Mouse (Mus musculus) CH12.LX (cell line): ENCODE data around the gene Egfl7. TPM values are rescaled to one million over a fixed set of nuclear protein-coding genes. Genes with fewer than 3 reads are reported as not detected.

Experiments used
- DNase-seq: peaks from one replicate; pipeline ENCODE4 v3.0.0-alpha.2; 2013; ENCODE audit errors: extremely low read depth
- H3K27ac ChIP-seq: 2 replicates; pipeline ENCODE4 v1.5.1; 2012; ENCODE audit warnings: low read depth, mild to moderate bottlenecking, control low read depth, moderate library complexity; ENCODE audit not compliant: insufficient read depth
- H3K27me3 ChIP-seq: replicated peaks from 2 replicates; pipeline ENCODE3; 2012; ENCODE audit warnings: inconsistent platforms
- H3K36me3 ChIP-seq, 2 experiments: replicated peaks in 1 of 2; 2 replicates each; pipeline versions ENCODE3 to v1.6.1; 2012; ENCODE audit warnings: inconsistent platforms in 1 of 2, low read length in 1 of 2, mild to moderate bottlenecking in 1 of 2, mixed read lengths in 1 of 2, moderate library complexity in 1 of 2; ENCODE audit not compliant: control insufficient read depth in 1 of 2, insufficient read depth in 1 of 2
- H3K4me1 ChIP-seq, 2 experiments: 2 replicates each; pipeline ENCODE4 v1.6.1; 2012; ENCODE audit warnings: inconsistent platforms in 1 of 2, moderate library complexity in 1 of 2; ENCODE audit not compliant: insufficient read depth in 2 of 2, control insufficient read depth in 1 of 2
- H3K4me2 ChIP-seq: 2 replicates; pipeline ENCODE4 v1.6.1; 2012; ENCODE audit warnings: low read depth, mild to moderate bottlenecking, control low read depth; ENCODE audit not compliant: poor library complexity, insufficient read depth, severe bottlenecking
- H3K4me3 ChIP-seq, 3 experiments: fragments of 150-350 bp in 1 of 3; sonication (generic) in 1 of 3; replicated peaks in 1 of 3; 2 replicates each; pipeline versions ENCODE3 to v1.5.1; 2011 to 2012; ENCODE audit warnings: low read depth in 2 of 3, low read length in 2 of 3, mild to moderate bottlenecking in 2 of 3, moderate library complexity in 2 of 3, control low read depth in 1 of 3, improper control_type of control experiment in 1 of 3, inconsistent platforms in 1 of 3, mixed read lengths in 1 of 3; ENCODE audit not compliant: poor library complexity in 1 of 3
- H3K79me2 ChIP-seq: replicated peaks from 2 replicates; pipeline ENCODE4 v1.6.1; 2012; ENCODE audit warnings: mild to moderate bottlenecking, moderate library complexity; ENCODE audit not compliant: control insufficient read depth, poor library complexity, insufficient read depth, severe bottlenecking; ENCODE audit errors: extremely low read depth
- H3K9ac ChIP-seq: 2 replicates; pipeline ENCODE4 v1.6.1; 2012; ENCODE audit warnings: low read depth, mild to moderate bottlenecking, control low read depth, moderate library complexity; ENCODE audit not compliant: insufficient read depth
- H3K9me3 ChIP-seq: replicated peaks from 2 replicates; pipeline ENCODE3; 2012; ENCODE audit warnings: low read length, inconsistent platforms, mixed read lengths
- BHLHE40 ChIP-seq: IDR thresholded peaks from 2 replicates; pipeline ENCODE4 v1.6.1; 2011; ENCODE audit warnings: mild to moderate bottlenecking, low read depth, low read length, improper control_type of control experiment
- CHD1 ChIP-seq: IDR thresholded peaks from 2 replicates; pipeline ENCODE4 v1.6.1; 2012; ENCODE audit warnings: low read depth, low read length, improper control_type of control experiment, inconsistent platforms
- CHD2 ChIP-seq: IDR thresholded peaks from 2 replicates; pipeline ENCODE4 v1.6.1; 2011; ENCODE audit warnings: low read length, improper control_type of control experiment
- CTCF ChIP-seq, 2 experiments: IDR thresholded peaks in 1 of 2; conservative IDR thresholded peaks in 1 of 2; 2 replicates each; pipeline ENCODE4 v1.5.1; 2011 to 2012; ENCODE audit warnings: low read depth in 2 of 2, low read length in 2 of 2, improper control_type of control experiment in 1 of 2, inconsistent platforms in 1 of 2, mild to moderate bottlenecking in 1 of 2, moderate library complexity in 1 of 2
- ELF1 ChIP-seq: IDR thresholded peaks from 2 replicates; pipeline ENCODE4 v1.6.1; 2014; ENCODE audit warnings: low read depth, mild to moderate bottlenecking, inconsistent platforms, low read length, improper control_type of control experiment
- EP300 ChIP-seq: IDR thresholded peaks from 2 replicates; pipeline ENCODE4 v1.6.1; 2011; ENCODE audit warnings: low read length, improper control_type of control experiment
- ETS1 ChIP-seq: conservative IDR thresholded peaks from 2 replicates; pipeline ENCODE4 v1.6.1; 2012; ENCODE audit warnings: low read depth, mild to moderate bottlenecking, inconsistent platforms, low read length, improper control_type of control experiment, moderate library complexity
- GABPA ChIP-seq: IDR thresholded peaks from 2 replicates; pipeline ENCODE4 v1.6.1; 2012; ENCODE audit warnings: low read depth, low read length, improper control_type of control experiment, inconsistent platforms; ENCODE audit not compliant: insufficient replicate concordance
- IRF4 ChIP-seq: IDR thresholded peaks from 2 replicates; pipeline ENCODE4 v1.6.1; 2014; ENCODE audit warnings: low read depth, mild to moderate bottlenecking, inconsistent platforms, low read length, improper control_type of control experiment
- JUN ChIP-seq: IDR thresholded peaks from 2 replicates; pipeline ENCODE4 v1.6.1; 2011; ENCODE audit warnings: low read depth, mild to moderate bottlenecking, low read length, improper control_type of control experiment, moderate library complexity; ENCODE audit not compliant: insufficient read depth
- JUND ChIP-seq: conservative IDR thresholded peaks from 2 replicates; pipeline ENCODE4 v1.6.1; 2011; ENCODE audit warnings: low read depth, low read length, improper control_type of control experiment
- MAZ ChIP-seq: IDR thresholded peaks from 2 replicates; pipeline ENCODE4 v1.6.1; 2012; ENCODE audit warnings: low read depth, mild to moderate bottlenecking, inconsistent platforms, low read length, improper control_type of control experiment, moderate library complexity
- MEF2A ChIP-seq: IDR thresholded peaks from 2 replicates; pipeline ENCODE4 v1.6.1; 2014; ENCODE audit warnings: low read depth, mild to moderate bottlenecking, inconsistent platforms, low read length, improper control_type of control experiment, borderline replicate concordance
- MYC ChIP-seq: IDR thresholded peaks from 2 replicates; pipeline ENCODE4 v1.6.1; 2011; ENCODE audit warnings: low read depth, mild to moderate bottlenecking, improper control_type of control experiment, low read length
- NRF1 ChIP-seq: IDR thresholded peaks from 2 replicates; pipeline ENCODE4 v1.6.1; 2014; ENCODE audit warnings: low read depth, mild to moderate bottlenecking, inconsistent platforms, low read length, improper control_type of control experiment, moderate library complexity
- POLR2AphosphoS2 ChIP-seq: IDR thresholded peaks from 2 replicates; pipeline ENCODE4 v1.6.1; 2011; ENCODE audit warnings: low read depth, low read length, improper control_type of control experiment
- RCOR1 ChIP-seq: conservative IDR thresholded peaks from 2 replicates; pipeline ENCODE4 v1.6.1; 2012; ENCODE audit warnings: low read depth, mild to moderate bottlenecking, inconsistent platforms, low read length, improper control_type of control experiment
- TBP ChIP-seq: conservative IDR thresholded peaks from 2 replicates; pipeline ENCODE4 v1.6.1; 2011; ENCODE audit warnings: low read depth, low read length, improper control_type of control experiment
- UBTF ChIP-seq: IDR thresholded peaks from 2 replicates; pipeline ENCODE4 v1.6.1; 2012; ENCODE audit warnings: low read depth, mild to moderate bottlenecking, inconsistent platforms, low read length, improper control_type of control experiment, moderate library complexity
- USF2 ChIP-seq: conservative IDR thresholded peaks from 2 replicates; pipeline ENCODE4 v1.6.1; 2011; ENCODE audit warnings: low read depth, low read length, improper control_type of control experiment
- ZC3H11A ChIP-seq: IDR thresholded peaks from 2 replicates; pipeline ENCODE4 v1.6.1; 2012; ENCODE audit warnings: low read depth, mild to moderate bottlenecking, inconsistent platforms, low read length, improper control_type of control experiment
- ZMIZ1 ChIP-seq: IDR thresholded peaks from 2 replicates; pipeline ENCODE4 v1.6.1; 2012; ENCODE audit warnings: low read depth, mild to moderate bottlenecking, inconsistent platforms, low read length, improper control_type of control experiment
- dilution Hi-C: fragments of 300-500 bp; cut with MboI; formaldehyde crosslinking; loops from 2 replicates; pipeline ENCODE4 v1.14.3; 2020; ENCODE audit warnings: low sequenced_read_pairs; ENCODE audit not compliant: extremely low pct_unique_long_range_greater_than_20kb, extremely low pct_ligation_motif_present
- in situ Hi-C: fragments of 300-500 bp; cut with MboI; formaldehyde crosslinking; loops from 3 replicates; pipeline ENCODE4 v1.14.3; 2019; ENCODE audit warnings: low sequenced_read_pairs, low pct_ligation_motif_present, low pct_unique_long_range_greater_than_20kb, mixed read lengths
- polyA plus RNA-seq: library from polyadenylated mRNA; unstranded; fragments of >175 nt; gene quantifications from 2 replicates; pipeline ENCODE4 v1.2.1, GENCODE M21; 2012; ENCODE audit warnings: low read depth; ENCODE audit not compliant: insufficient read length
- total RNA-seq, 2 experiments: library from RNA; depleted of rRNA; stranded (reverse); fragments of 300-350 nt in 1 of 2; fragments of >200 nt in 1 of 2; gene quantifications; 2 replicates each; pipeline ENCODE4 v1.2.3; 2012 to 2014

The Egfl7 gene
- total and polyA plus RNA-seq, 3 experiments = 20.1 to 39.3 (median 24.7) TPM

GRCm38 (mm10) chr2:26539516-26539915 is 40.3 kb upstream of the Egfl7 start:
- in situ Hi-C loops = no loop called here
- dilution Hi-C loops = no loop called here
- peaks cover 1% of the 10 kb centered on the region for H3K27me3 ChIP-seq
- TF ChIP-seq NRF1 (no peak), CHD2 (no peak), CHD1 (no peak), CTCF (conservative IDR thresholded peaks at IDR 0.05 in 1 of 2, IDR thresholded peaks at IDR 0.05 in 1 of 2; ENCODE audit: low read depth in 2 of 2, low read length in 2 of 2) (no peak), MEF2A (no peak), ZC3H11A (no peak), JUND (no peak), TBP (no peak), RCOR1 (no peak), IRF4 (no peak), BHLHE40 (no peak), ETS1 (no peak)
- H3K4me2 ChIP-seq = no peak overlapping the region
- no peak overlapping the region for H3K27ac ChIP-seq
- no peak for DNase-seq
- H3K4me1 ChIP-seq = no peaks in the 10 kb centered on the region
- H3K79me2 ChIP-seq = no peaks in the 10 kb centered on the region
- H3K9ac ChIP-seq = no peak overlapping the region
- no peaks in the 10 kb centered on the region for H3K36me3 ChIP-seq
- no peaks in the 10 kb centered on the region for H3K9me3 ChIP-seq
- H3K4me3 ChIP-seq = no peak overlapping the region

DNA sequence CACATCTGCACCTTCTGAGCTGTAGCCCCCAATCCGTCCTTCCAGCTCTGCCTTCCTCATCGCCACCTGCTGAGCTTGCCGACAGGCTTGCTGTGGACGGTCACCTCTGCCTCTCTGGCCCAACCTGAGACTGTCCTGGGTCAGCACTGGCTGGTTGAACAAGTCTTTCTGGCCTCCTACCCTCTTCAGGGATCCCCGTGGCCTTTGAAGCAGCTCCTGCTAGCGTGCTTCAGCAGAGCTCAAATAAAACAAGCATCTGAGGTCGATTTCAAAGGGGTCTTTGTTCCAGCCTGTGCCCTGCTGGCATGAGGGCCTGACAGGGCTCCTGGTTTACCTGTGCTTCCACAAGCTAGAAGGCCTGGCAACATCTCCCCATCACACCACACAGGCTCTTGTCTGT is 39.1 kb upstream of the Egfl7 start:
- DNase-seq = no peak
- H3K27me3 ChIP-seq = peaks cover 1% of the 10 kb centered on the region
- H3K4me1 ChIP-seq = no peaks in the 10 kb centered on the region
- no peak overlapping the region for H3K9ac ChIP-seq
- in situ Hi-C loops (no loop called here), dilution Hi-C loops (no loop called here)
- H3K27ac ChIP-seq = no peak overlapping the region
- no peaks in the 10 kb centered on the region for H3K9me3 ChIP-seq
- H3K79me2 ChIP-seq = no peaks in the 10 kb centered on the region
- H3K4me3 ChIP-seq = no peak overlapping the region
- no peak overlapping the region for H3K4me2 ChIP-seq
- TF ChIP-seq JUN = no peak
- no peak for TF ChIP-seq ZMIZ1
- no peak for TF ChIP-seq UBTF
- TF ChIP-seq POLR2AphosphoS2 = no peak
- TF ChIP-seq MAZ = no peak
- TF ChIP-seq GABPA = no peak
- no peak for TF ChIP-seq JUND
- no peak for TF ChIP-seq MYC
- TF ChIP-seq ELF1 = no peak
- no peak for TF ChIP-seq USF2
- TF ChIP-seq EP300 = no peak
- H3K36me3 ChIP-seq = no peaks in the 10 kb centered on the region
